Mouse (Mus musculus) myocyte (in vitro differentiated cells): ENCODE data around the gene Mast4.
A peak's percentile ranks its signal among the peaks of the same experiment; 100 is the strongest.

ENCODE experiments used
- CEBPB ChIP-seq: IDR thresholded peaks from 2 replicates; pipeline ENCODE4 v1.6.1; 2011; ENCODE audit warnings: mild to moderate bottlenecking, moderate library complexity; ENCODE audit not compliant: poor library complexity, insufficient read depth, severe bottlenecking
- E2F4 ChIP-seq: IDR thresholded peaks from one replicate; pipeline ENCODE4 v1.6.1; 2011; ENCODE audit warnings: mild to moderate bottlenecking, control low read depth, moderate library complexity; ENCODE audit not compliant: insufficient read depth
- MAX ChIP-seq: IDR thresholded peaks from one replicate; pipeline ENCODE4 v1.6.1; 2011; ENCODE audit warnings: low read depth, mild to moderate bottlenecking, control low read depth
- MYOD1 ChIP-seq, 3 experiments: IDR thresholded peaks; one replicate each; pipeline ENCODE4 v1.6.1; 2011; ENCODE audit warnings: control low read depth in 2 of 3, low read depth in 2 of 3, mild to moderate bottlenecking in 2 of 3, moderate library complexity in 1 of 3; ENCODE audit not compliant: insufficient read length in 2 of 3, control insufficient read depth in 1 of 3
- POLR2A ChIP-seq: IDR thresholded peaks from one replicate; pipeline ENCODE4 v1.6.1; 2011; ENCODE audit warnings: low read depth, mild to moderate bottlenecking, control low read depth, moderate library complexity; ENCODE audit not compliant: insufficient read length
- POLR2AphosphoS2 ChIP-seq: IDR thresholded peaks from one replicate; pipeline ENCODE4 v1.6.1; 2011; ENCODE audit warnings: low read depth, control low read depth; ENCODE audit not compliant: insufficient read length
- REST ChIP-seq: IDR thresholded peaks from one replicate; pipeline ENCODE4 v1.6.1; 2011; ENCODE audit warnings: mild to moderate bottlenecking, control low read depth, moderate library complexity; ENCODE audit not compliant: insufficient read depth, insufficient read length
- TCF12 ChIP-seq: IDR thresholded peaks from one replicate; pipeline ENCODE4 v1.6.1; 2011; ENCODE audit warnings: mild to moderate bottlenecking, control low read depth; ENCODE audit not compliant: poor library complexity, insufficient read depth, severe bottlenecking
- TCF3 ChIP-seq: IDR thresholded peaks from one replicate; pipeline ENCODE4 v1.6.1; 2011; ENCODE audit warnings: low read depth, control low read depth; ENCODE audit not compliant: insufficient read length
- USF1 ChIP-seq: IDR thresholded peaks from one replicate; pipeline ENCODE4 v1.6.1; 2011; ENCODE audit warnings: low read depth, mild to moderate bottlenecking, control low read depth, moderate library complexity

DNA sequence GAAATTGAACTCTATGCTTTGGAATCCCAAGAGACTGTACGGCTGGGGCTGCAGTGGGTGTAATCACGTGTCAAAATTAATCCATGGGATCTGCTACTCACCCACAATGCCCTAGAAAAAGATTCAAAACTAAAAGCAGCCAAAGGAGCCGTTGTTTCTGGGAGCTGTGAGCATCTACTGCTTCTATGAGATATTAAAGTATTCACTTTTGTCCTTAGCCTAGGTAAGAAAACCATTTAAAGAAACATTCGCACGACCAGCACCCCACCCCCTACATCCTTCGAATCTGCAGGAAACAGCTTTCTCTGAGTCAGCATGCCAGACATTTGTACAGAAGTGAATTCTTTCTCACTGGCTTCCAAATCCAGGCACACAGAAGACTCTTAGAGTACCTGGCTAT, 122.3 kb downstream of the Mast4 start:
- TF ChIP-seq POLR2A, result no peak
- TF ChIP-seq MAX, result no peak
- no peak for TF ChIP-seq E2F4
- no peak for TF ChIP-seq POLR2AphosphoS2
- no peak for TF ChIP-seq MYOD1 (IDR thresholded peaks at IDR 0.05; ENCODE audit: control insufficient read depth in 1 of 3, insufficient read length in 2 of 3, low read depth in 2 of 3)
- no peak for TF ChIP-seq TCF3
- peak; percentile 52 for TF ChIP-seq USF1
- no peak for TF ChIP-seq REST
- TF ChIP-seq TCF12, result no peak
- no peak for TF ChIP-seq CEBPB
